Mouse (Mus musculus): Measurements from ENCODE around the gene Bptf. TPM values are rescaled to one million over a fixed set of nuclear protein-coding genes. Genes with fewer than 3 reads are reported as not detected.
"Not testable (repeated sequence)": the region's sequence is repeated elsewhere in the genome, so short reads cannot be mapped to it uniquely, and the experiment has no call there.

Bptf gene
- polyA plus RNA-seq, 1 experiment from 2014 or later = 32.9 TPM

- 88% methylated on average over 2 of the region's 2 CpGs for WGBS
- no peak for ATAC-seq
- no peaks in the 10 kb centered on the region for H3K9me3 ChIP-seq (replicated peaks; ENCODE audit: control insufficient read depth, low read length)
Observed at GRCm38 (mm10) chr11:107142382-107142781, 10.5 kb upstream of the Bptf start.

GRCm38 (mm10) chr11:107140756-107141155 lies 8.8 kb upstream of the Bptf start:
- H3K9me3 ChIP-seq (replicated peaks; ENCODE audit: control insufficient read depth, low read length) = no peaks in the 10 kb centered on the region
- no peak overlapping the region for H3K4me2 ChIP-seq (ENCODE audit: low read length)
- H3K9ac ChIP-seq (ENCODE audit: low read length) = no peak overlapping the region
- H3K4me1 ChIP-seq (ENCODE audit: control insufficient read depth, insufficient read depth, low read length) = no peaks in the 10 kb centered on the region
- H3K4me3 ChIP-seq (ENCODE audit: low read depth, low read length) = no peak overlapping the region
- no peak for DNase-seq (ENCODE audit: low spot score)
- H3K27me3 ChIP-seq (replicated peaks; ENCODE audit: control insufficient read depth, insufficient read depth, low read length) = no peaks in the 10 kb centered on the region
- no peak for ATAC-seq
- no peak overlapping the region for H3K27ac ChIP-seq (ENCODE audit: low read depth, low read length)
- 27% methylated on average over 6 of the region's 6 CpGs for WGBS
- no peaks in the 10 kb centered on the region for H3K36me3 ChIP-seq (ENCODE audit: control insufficient read depth, insufficient read depth, low read length)

More at GRCm38 (mm10) chr11:107142382-107142781, 10.5 kb upstream of the Bptf start:
- H3K36me3 ChIP-seq (ENCODE audit: control insufficient read depth, insufficient read depth, low read length) = no peaks in the 10 kb centered on the region
- no peaks in the 10 kb centered on the region for H3K27me3 ChIP-seq (replicated peaks; ENCODE audit: control insufficient read depth, insufficient read depth, low read length)
- no peak for DNase-seq (ENCODE audit: low spot score)
- no peak overlapping the region for H3K4me2 ChIP-seq (ENCODE audit: low read length)
- no peak overlapping the region for H3K27ac ChIP-seq (ENCODE audit: low read depth, low read length)
- no peak overlapping the region for H3K9ac ChIP-seq (ENCODE audit: low read length)
- H3K4me3 ChIP-seq (ENCODE audit: low read depth, low read length) = no peak overlapping the region
- no peaks in the 10 kb centered on the region for H3K4me1 ChIP-seq (ENCODE audit: control insufficient read depth, insufficient read depth, low read length)

GRCm38 (mm10) chr11:107138633-107139032 lies 6.7 kb upstream of the Bptf start:
- no peak overlapping the region for H3K9ac ChIP-seq (ENCODE audit: low read length)
- 80% methylated on average over 3 of the region's 3 CpGs for WGBS
- H3K27ac ChIP-seq (ENCODE audit: low read depth, low read length) = no peak overlapping the region
- H3K9me3 ChIP-seq (replicated peaks; ENCODE audit: control insufficient read depth, low read length) = no peaks in the 10 kb centered on the region
- H3K4me3 ChIP-seq (ENCODE audit: low read depth, low read length) = no peak overlapping the region
- no peaks in the 10 kb centered on the region for H3K4me1 ChIP-seq (ENCODE audit: control insufficient read depth, insufficient read depth, low read length)
- no peaks in the 10 kb centered on the region for H3K36me3 ChIP-seq (ENCODE audit: control insufficient read depth, insufficient read depth, low read length)
- DNase-seq (ENCODE audit: low spot score) (no peak), ATAC-seq (no peak)
- no peak overlapping the region for H3K4me2 ChIP-seq (ENCODE audit: low read length)
- H3K27me3 ChIP-seq (replicated peaks; ENCODE audit: control insufficient read depth, insufficient read depth, low read length) = no peaks in the 10 kb centered on the region

DNA sequence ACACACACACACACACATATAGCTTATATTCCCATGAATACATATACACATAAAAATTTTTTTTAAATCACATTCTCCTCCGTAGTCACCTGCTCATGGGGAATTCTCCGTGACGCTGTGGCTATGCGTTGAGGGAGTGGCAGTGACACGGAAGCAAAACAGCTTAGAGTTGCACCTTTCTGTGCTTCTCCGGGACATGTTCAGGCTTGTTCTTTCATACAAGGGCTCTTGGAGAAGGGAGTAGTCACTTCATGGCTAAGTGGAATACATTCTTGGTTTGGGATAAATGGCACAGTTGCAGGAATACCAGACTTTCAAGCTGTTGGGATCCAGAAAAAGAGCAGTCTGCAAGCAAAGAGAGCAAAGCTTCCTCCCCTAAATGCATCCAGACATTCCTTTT lies 5.7 kb upstream of the Bptf start:
- 94% methylated on average over 6 of the region's 6 CpGs for WGBS
- H3K27ac ChIP-seq (ENCODE audit: low read depth, low read length) = no peak overlapping the region
- no peak for ATAC-seq
- H3K4me3 ChIP-seq (ENCODE audit: low read depth, low read length) = no peak overlapping the region
- no peaks in the 10 kb centered on the region for H3K27me3 ChIP-seq (replicated peaks; ENCODE audit: control insufficient read depth, insufficient read depth, low read length)
- no peak overlapping the region for H3K4me2 ChIP-seq (ENCODE audit: low read length)
- DNase-seq (ENCODE audit: low spot score) = no peak
- H3K36me3 ChIP-seq (ENCODE audit: control insufficient read depth, insufficient read depth, low read length) = no peaks in the 10 kb centered on the region
- peaks cover 1% of the 10 kb centered on the region; the same call in 1 of the 2 replicates for H3K4me1 ChIP-seq (ENCODE audit: control insufficient read depth, insufficient read depth, low read length)
- H3K9ac ChIP-seq (ENCODE audit: low read length) = no peak overlapping the region
- H3K9me3 ChIP-seq (replicated peaks; ENCODE audit: control insufficient read depth, low read length) = no peaks in the 10 kb centered on the region

GRCm38 (mm10) chr11:107136458-107136857 lies 4.5 kb upstream of the Bptf start:
- WGBS = 90% methylated on average over 10 of the region's 10 CpGs
- H3K4me2 ChIP-seq (ENCODE audit: low read length); H3K4me1 ChIP-seq (ENCODE audit: control insufficient read depth, insufficient read depth, low read length); DNase-seq (ENCODE audit: low spot score); H3K4me3 ChIP-seq (ENCODE audit: low read depth, low read length); H3K9me3 ChIP-seq (replicated peaks; ENCODE audit: control insufficient read depth, low read length); ATAC-seq; H3K9ac ChIP-seq (ENCODE audit: low read length); H3K27ac ChIP-seq (ENCODE audit: low read depth, low read length); H3K27me3 ChIP-seq (replicated peaks; ENCODE audit: control insufficient read depth, insufficient read depth, low read length); H3K36me3 ChIP-seq (ENCODE audit: control insufficient read depth, insufficient read depth, low read length): not testable (repeated sequence)

DNA sequence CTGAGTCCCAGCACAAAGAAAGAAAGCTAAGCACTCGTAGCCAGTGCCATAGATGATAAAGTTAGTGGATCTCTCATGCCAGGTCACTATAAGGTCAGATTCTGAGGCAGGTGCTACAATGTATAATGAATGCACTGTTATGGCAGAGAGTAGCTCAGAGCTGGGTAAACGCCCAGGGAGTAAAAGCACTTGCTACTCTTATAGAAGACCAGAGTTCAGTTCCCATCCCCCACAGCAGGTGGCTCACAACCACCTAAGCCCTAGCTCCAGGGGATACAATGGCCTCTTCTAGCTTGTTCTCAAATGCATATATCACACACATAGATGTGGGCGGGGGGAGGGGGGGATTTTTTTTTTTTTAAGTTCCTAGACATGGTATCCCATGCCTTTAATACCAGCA lies 3.8 kb upstream of the Bptf start:
- H3K4me3 ChIP-seq (ENCODE audit: low read depth, low read length) = no peak overlapping the region
- 45% methylated on average over 3 of the region's 3 CpGs for WGBS
- H3K4me1 ChIP-seq (ENCODE audit: control insufficient read depth, insufficient read depth, low read length) = peaks cover 4% of the 10 kb centered on the region; the same call in 1 of the 2 replicates
- ATAC-seq = no peak
- H3K27me3 ChIP-seq (replicated peaks; ENCODE audit: control insufficient read depth, insufficient read depth, low read length) = no peaks in the 10 kb centered on the region
- no peak for DNase-seq (ENCODE audit: low spot score)
- no peak overlapping the region for H3K27ac ChIP-seq (ENCODE audit: low read depth, low read length)
- H3K36me3 ChIP-seq (ENCODE audit: control insufficient read depth, insufficient read depth, low read length) = no peaks in the 10 kb centered on the region
- H3K4me2 ChIP-seq (ENCODE audit: low read length) = no peak overlapping the region
- H3K9me3 ChIP-seq (replicated peaks; ENCODE audit: control insufficient read depth, low read length) = no peaks in the 10 kb centered on the region
- H3K9ac ChIP-seq (ENCODE audit: low read length) = no peak overlapping the region

GRCm38 (mm10) chr11:107132426-107132825 lies 499 bp upstream of the Bptf start:
- H3K4me1 ChIP-seq (ENCODE audit: control insufficient read depth, insufficient read depth, low read length) = peaks cover 13% of the 10 kb centered on the region
- H3K4me3 ChIP-seq (ENCODE audit: low read depth, low read length) = peak overlapping the region; percentile 86
- H3K36me3 ChIP-seq (ENCODE audit: control insufficient read depth, insufficient read depth, low read length) = no peaks in the 10 kb centered on the region
- H3K27ac ChIP-seq (ENCODE audit: low read depth, low read length) = no peak overlapping the region
- H3K27me3 ChIP-seq (replicated peaks; ENCODE audit: control insufficient read depth, insufficient read depth, low read length) = no peaks in the 10 kb centered on the region
- ATAC-seq (peak; percentile 40), DNase-seq (ENCODE audit: low spot score) (peak; percentile 43)
- peak overlapping the region; percentile 74 for H3K4me2 ChIP-seq (ENCODE audit: low read length)
- WGBS = under 1% methylated on average over 16 of the region's 16 CpGs
- no peaks in the 10 kb centered on the region for H3K9me3 ChIP-seq (replicated peaks; ENCODE audit: control insufficient read depth, low read length)
- peak overlapping the region; percentile 95 for H3K9ac ChIP-seq (ENCODE audit: low read length)

DNA sequence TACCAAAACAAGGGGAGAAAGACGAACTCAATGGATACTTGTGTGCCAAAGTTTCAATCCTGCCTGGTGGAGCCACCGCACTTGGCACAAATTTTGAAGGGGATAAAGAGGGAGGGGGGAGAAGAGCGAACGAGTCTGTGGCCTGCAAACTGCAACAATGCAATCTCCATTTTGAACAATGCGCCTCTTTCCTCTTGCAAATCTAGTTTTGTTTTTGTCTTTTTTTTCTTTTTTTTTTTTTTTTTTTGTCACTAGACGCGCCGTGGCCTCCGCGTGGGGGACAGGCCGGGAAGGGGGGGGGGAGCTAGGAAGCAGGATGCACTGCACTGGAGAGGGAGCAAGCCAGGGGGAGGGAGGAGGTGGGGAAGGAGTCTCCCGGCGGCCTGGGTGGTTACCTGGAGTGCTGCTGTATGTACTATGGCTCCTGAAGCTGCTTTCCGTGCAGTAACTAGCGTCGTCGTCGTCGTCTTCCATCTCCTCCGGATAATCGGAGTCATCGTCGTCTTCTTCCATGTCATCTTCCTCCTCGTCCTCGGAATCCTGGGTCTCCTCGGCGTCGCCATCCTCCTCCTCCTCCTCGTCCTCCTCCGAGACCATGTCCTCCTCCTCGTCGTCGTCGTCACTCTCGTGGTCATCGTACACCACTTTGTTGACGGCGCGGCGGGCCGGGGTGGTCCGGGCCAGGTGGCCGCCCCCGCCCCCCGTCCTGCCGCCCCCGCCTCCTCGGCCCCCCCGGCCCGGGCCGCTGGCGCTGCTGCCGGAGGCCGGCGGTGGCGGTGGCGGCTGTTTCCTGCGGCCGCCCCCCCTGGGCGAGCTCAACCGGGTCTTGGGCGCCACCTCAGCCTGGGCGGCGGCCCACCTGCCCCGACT lies 813 bp downstream of the Bptf start:
- no peaks in the 10 kb centered on the region for H3K36me3 ChIP-seq (ENCODE audit: control insufficient read depth, insufficient read depth, low read length)
- peak overlapping the region; percentile 98 for H3K27ac ChIP-seq (ENCODE audit: low read depth, low read length)
- H3K4me3 ChIP-seq (ENCODE audit: low read depth, low read length) = peak overlapping the region; percentile 86
- ATAC-seq (peak; percentile 43), DNase-seq (ENCODE audit: low spot score) (peak; percentile 70)
- WGBS = under 1% methylated on average over 50 of the region's 65 CpGs
- peak overlapping the region; percentile 86 for H3K4me2 ChIP-seq (ENCODE audit: low read length)
- peaks cover 13% of the 10 kb centered on the region for H3K4me1 ChIP-seq (ENCODE audit: control insufficient read depth, insufficient read depth, low read length)
- H3K27me3 ChIP-seq (replicated peaks; ENCODE audit: control insufficient read depth, insufficient read depth, low read length) = no peaks in the 10 kb centered on the region
- no peaks in the 10 kb centered on the region for H3K9me3 ChIP-seq (replicated peaks; ENCODE audit: control insufficient read depth, low read length)
- H3K9ac ChIP-seq (ENCODE audit: low read length) = peak overlapping the region; percentile 95

GRCm38 (mm10) chr11:107130221-107130788 lies 1.6 kb downstream of the Bptf start:
- H3K27ac ChIP-seq (ENCODE audit: low read depth, low read length) = no peak overlapping the region
- no peaks in the 10 kb centered on the region for H3K36me3 ChIP-seq (ENCODE audit: control insufficient read depth, insufficient read depth, low read length)
- H3K4me3 ChIP-seq (ENCODE audit: low read depth, low read length) = peak overlapping the region; percentile 86
- WGBS = under 1% methylated on average over 18 of the region's 18 CpGs
- peaks cover 13% of the 10 kb centered on the region for H3K4me1 ChIP-seq (ENCODE audit: control insufficient read depth, insufficient read depth, low read length)
- ATAC-seq (no peak), DNase-seq (ENCODE audit: low spot score) (peak; percentile 51)
- no peaks in the 10 kb centered on the region for H3K27me3 ChIP-seq (replicated peaks; ENCODE audit: control insufficient read depth, insufficient read depth, low read length)
- H3K4me2 ChIP-seq (ENCODE audit: low read length) = peak overlapping the region; percentile 86
- H3K9me3 ChIP-seq (replicated peaks; ENCODE audit: control insufficient read depth, low read length) = no peaks in the 10 kb centered on the region
- peak overlapping the region; percentile 95 for H3K9ac ChIP-seq (ENCODE audit: low read length)
